Mouse (Mus musculus): ENCODE results near the gene Usp35.

- TF ChIP-seq CTCF (IDR thresholded peaks at IDR 0.05; ENCODE audit: low read depth) (no peak), EP300 (IDR thresholded peaks at IDR 0.05; ENCODE audit: low read depth) (no peak)
Measured at GRCm38 (mm10) chr7:97305206-97305605, 26.6 kb downstream of the Usp35 start.
